10 mouse cellular contexts compared by ENCODE assay signal in genomic region chr17:17896039-17896438, GRCm38 (mm10). TPM values are rescaled to one million over a fixed set of nuclear protein-coding genes. Genes with fewer than 3 reads are reported as not detected.
DNase-seq lines count a peak whose midpoint lies in the region; ATAC-seq and TF ChIP-seq lines count a peak whose summit lies in the region.
"Had no signal": no experiment of that assay in that cellular context is flagged by ENCODE, and none has a peak within 500 bp of the region (broad histone marks: within the 10 kb centered on the region; RNA-seq: fewer than 3 reads in every experiment).

No protein-coding gene starts in this region.

- no peak overlapping the region for H3K9ac ChIP-seq in kidney, postnatal 0 days (ENCODE audit: low read depth, low read length)
- no peak overlapping the region for H3K9ac ChIP-seq in neural tube, embryonic 15.5 days (replicated peaks)

- no peaks in the 10 kb centered on the region for H3K9me3 ChIP-seq in kidney, postnatal 0 days (replicated peaks; ENCODE audit: low read length)
- no peaks in the 10 kb centered on the region for H3K9me3 ChIP-seq in neural tube, embryonic 15.5 days (replicated peaks)
- H3K9me3 ChIP-seq: megakaryocyte, embryonic 14.5 days had no signal

- no peak overlapping the region for H3K4me2 ChIP-seq in kidney, postnatal 0 days (ENCODE audit: low read length)
- no peak overlapping the region for H3K4me2 ChIP-seq in neural tube, embryonic 15.5 days

- no peaks in the 10 kb centered on the region for H3K4me1 ChIP-seq in kidney, postnatal 0 days (replicated peaks; ENCODE audit: insufficient read depth, low read length)
- H3K4me1 ChIP-seq in neural tube, embryonic 15.5 days: no peaks in the 10 kb centered on the region

- no peaks in the 10 kb centered on the region for H3K36me3 ChIP-seq in kidney, postnatal 0 days (ENCODE audit: insufficient read depth, low read length)
- H3K36me3 ChIP-seq in neural tube, embryonic 15.5 days: no peaks in the 10 kb centered on the region

- ATAC-seq in kidney, postnatal 0 days (replicated peaks; ENCODE audit: low FRiP score, low read depth): no peak
- ATAC-seq in neural tube, embryonic 15.5 days (ENCODE audit: low FRiP score): peak; percentile 21; the same call in 1 of the 2 replicates

- no peak overlapping the region for H3K27ac ChIP-seq in kidney, postnatal 0 days
- no peak overlapping the region for H3K27ac ChIP-seq in neural tube, embryonic 15.5 days (replicated peaks)

- 2% methylated on average over 4 of the region's 4 CpGs for WGBS in kidney, postnatal 0 days
- 5% methylated on average over 4 of the region's 4 CpGs for WGBS in neural tube, embryonic 15.5 days

- H3K4me3 ChIP-seq in kidney, postnatal 0 days (replicated peaks; ENCODE audit: low read depth, low read length): no peak overlapping the region
- H3K4me3 ChIP-seq in neural tube, embryonic 15.5 days (replicated peaks): no peak overlapping the region
- H3K4me3 ChIP-seq: megakaryocyte, embryonic 14.5 days had no signal

- peak; percentile 17 for DNase-seq in kidney, adult 8-10 months
- DNase-seq in kidney, adult 18-20 months: no peak
- DNase-seq in A20 (ENCODE audit: low read depth, low spot score) (peak; percentile 64), ES-CJ7 (ENCODE audit: low read depth, low spot score) (peak; percentile 59)
- peak; percentile 58 for DNase-seq in cerebellum, adult 9-10 months
- DNase-seq in kidney, postnatal 0 days (ENCODE audit: low spot score): peak; percentile 82
- no peak for DNase-seq in spleen, postnatal 4 days (ENCODE audit: low spot score in 2 of 2)

- TF ChIP-seq CTCF in kidney, postnatal 0 days (IDR thresholded peaks at IDR 0.05; ENCODE audit: low read depth): peak; percentile 83

- H3K27me3 ChIP-seq in kidney, postnatal 0 days (ENCODE audit: insufficient read depth, low read length): no peaks in the 10 kb centered on the region
- no peaks in the 10 kb centered on the region for H3K27me3 ChIP-seq in neural tube, embryonic 15.5 days (replicated peaks)
- H3K27me3 ChIP-seq: megakaryocyte, embryonic 14.5 days had no signal

RNA-seq across cellular contexts. Expression of gene Fpr3, which starts 8.4 kb away (rescaled TPM):
- not detected in 2 replicates for polyA plus RNA-seq in kidney, postnatal 0 days (2015; fragmentation: Nextera tagmentation; extraction: Ambion mirVana)
- not detected in 2 replicates for polyA plus RNA-seq in neural tube, embryonic 15.5 days (2015; fragmentation: Nextera tagmentation; extraction: Ambion mirVana)
- polyA plus RNA-seq: frontal cortex, adult 2 months had no signal

RNA-seq across cellular contexts. Expression of gene Fpr2, which starts 8.4 kb away (rescaled TPM):
- 0.37 and 0.80 TPM in 2 replicates for polyA plus RNA-seq in kidney, postnatal 0 days (2015; fragmentation: Nextera tagmentation; extraction: Ambion mirVana)
- 0.44 TPM in 1 of 2 replicates, not detected in the other for polyA plus RNA-seq in neural tube, embryonic 15.5 days (2015; fragmentation: Nextera tagmentation; extraction: Ambion mirVana)

RNA-seq across cellular contexts. Expression of gene Fpr1, which starts 12.3 kb away (rescaled TPM):
- polyA plus RNA-seq in kidney, postnatal 0 days (2015; fragmentation: Nextera tagmentation; extraction: Ambion mirVana): 0.39 and 0.83 TPM in 2 replicates
- polyA plus RNA-seq in neural tube, embryonic 15.5 days (2015; fragmentation: Nextera tagmentation; extraction: Ambion mirVana): 0.15 and 0.23 TPM in 2 replicates
- polyA plus RNA-seq: frontal cortex, adult 2 months had no signal

RNA-seq across cellular contexts. Expression of gene Has1, which starts 41.0 kb away (rescaled TPM):
- 0.28 and 0.41 TPM in 2 replicates for polyA plus RNA-seq in kidney, postnatal 0 days (2015; fragmentation: Nextera tagmentation; extraction: Ambion mirVana)
- polyA plus RNA-seq in neural tube, embryonic 15.5 days (2015; fragmentation: Nextera tagmentation; extraction: Ambion mirVana): 1.4 and 1.9 TPM in 2 replicates

Comparison
In these comparisons a context has a peak if more than half of its experiments do, and no peak if none do; other contexts are left out.
1. DNase-seq: peak in kidney, adult 8-10 months (2 of 2), A20 (single experiment), ES-CJ7 (single experiment), cerebellum, adult 9-10 months (single experiment) and kidney, postnatal 0 days (single experiment); none in kidney, adult 18-20 months (single experiment) and spleen, postnatal 4 days (0 of 2).